Comparison of ENCODE assay signal across 8 mouse cellular contexts in the genomic region with DNA sequence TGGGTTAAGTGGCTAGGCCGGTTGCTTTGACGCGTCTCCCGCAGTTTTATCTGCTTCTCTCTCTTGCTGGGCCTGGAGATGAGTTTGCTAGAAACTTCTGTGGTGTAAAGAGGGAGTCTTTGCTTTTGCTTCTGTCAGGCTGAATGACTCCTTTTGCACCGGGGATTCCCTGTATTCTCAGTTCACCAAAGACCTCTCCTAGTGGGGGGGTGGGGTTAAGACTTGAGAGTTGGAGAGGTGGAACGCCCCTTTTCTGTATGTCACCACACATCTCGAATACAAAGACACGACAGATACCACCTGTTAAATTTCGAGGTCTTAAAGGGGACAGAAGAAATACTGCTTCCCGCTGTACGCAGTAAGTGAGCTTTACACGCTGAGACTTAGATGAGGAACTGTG. TPM values are rescaled to one million over a fixed set of nuclear protein-coding genes. Genes with fewer than 3 reads are reported as not detected.
DNase-seq lines count a peak whose midpoint lies in the region; ATAC-seq and TF ChIP-seq lines count a peak whose summit lies in the region.

Gene Tmem63b (minus strand): TSS at position 190 of the 400 bp plus-strand sequence.

- H3K9ac ChIP-seq in ES-Bruce4 (ENCODE audit: low read depth, poor library complexity, severe bottlenecking): peak within 1 kb of the TSS; percentile 88
- peak within 1 kb of the TSS; percentile 92 for H3K9ac ChIP-seq in embryonic facial prominence, embryonic 13.5 days
- H3K9ac ChIP-seq in heart, embryonic 16.5 days (ENCODE audit: low read length): peak within 1 kb of the TSS; percentile 91

- TF ChIP-seq POLR2A in kidney, adult 2 months (IDR thresholded peaks at IDR 0.05; ENCODE audit: low read depth, low read length): no peak
- no peak for TF ChIP-seq POLR2A in ES-Bruce4 (IDR thresholded peaks at IDR 0.05; ENCODE audit: insufficient read depth, low read length)

- ATAC-seq in embryonic facial prominence, embryonic 13.5 days (ENCODE audit: insufficient number of reproducible peaks, insufficient read depth, low FRiP score, low TSS enrichment, low read depth): no peak
- ATAC-seq in heart, embryonic 16.5 days (replicated peaks; ENCODE audit: extremely low read depth, insufficient read depth, low FRiP score): no peak

- DNase-seq in kidney, adult 2 months: no peak
- no peak for DNase-seq in kidney, adult 9 months
- DNase-seq in left cerebral cortex, postnatal 4 days: no peak
- DNase-seq in natural killer cell, adult 2 months (ENCODE audit: low spot score in 2 of 2): peak; percentile 49 to 52
- DNase-seq in ovary, adult 18-20 months (ENCODE audit: low spot score): no peak

- TF ChIP-seq CTCF in kidney, adult 2 months (conservative IDR thresholded peaks at IDR 0.05; ENCODE audit: insufficient read depth, insufficient read length, low read depth, low read length): no peak
- no peak for TF ChIP-seq CTCF in ES-Bruce4 (IDR thresholded peaks at IDR 0.05; ENCODE audit: low read depth, low read length)

- H3K27me3 ChIP-seq in kidney, adult 2 months (replicated peaks; ENCODE audit: control insufficient read depth, insufficient read depth, low read length): no peaks in the 10 kb centered on the region
- no peaks in the 10 kb centered on the region for H3K27me3 ChIP-seq in ES-Bruce4 (ENCODE audit: control insufficient read depth, insufficient read depth, low read length, poor library complexity, severe bottlenecking)
- no peaks in the 10 kb centered on the region for H3K27me3 ChIP-seq in embryonic facial prominence, embryonic 13.5 days
- no peaks in the 10 kb centered on the region for H3K27me3 ChIP-seq in heart, embryonic 16.5 days (ENCODE audit: control insufficient read depth, insufficient read depth, low read length)

- TF ChIP-seq EP300 in ES-Bruce4 (IDR thresholded peaks at IDR 0.05; ENCODE audit: insufficient read depth, low read depth, low read length): no peak

- peaks cover 5% of the 10 kb centered on the region; the same call in 1 of the 2 replicates for H3K4me1 ChIP-seq in kidney, adult 2 months (ENCODE audit: control insufficient read depth, insufficient read depth, low read length)
- peaks cover 2% of the 10 kb centered on the region for H3K4me1 ChIP-seq in ES-Bruce4 (ENCODE audit: control insufficient read depth, insufficient read depth, low read length)
- peaks cover 30% of the 10 kb centered on the region for H3K4me1 ChIP-seq in embryonic facial prominence, embryonic 13.5 days
- peaks cover 23% of the 10 kb centered on the region for H3K4me1 ChIP-seq in heart, embryonic 16.5 days (ENCODE audit: control insufficient read depth, insufficient read depth, low read length)

- H3K4me2 ChIP-seq in embryonic facial prominence, embryonic 13.5 days: peak within 1 kb of the TSS; percentile 87
- peak within 1 kb of the TSS; percentile 86 for H3K4me2 ChIP-seq in heart, embryonic 16.5 days (ENCODE audit: low read depth, low read length)

- no peaks in the 10 kb centered on the region for H3K9me3 ChIP-seq in ES-Bruce4 (replicated peaks; ENCODE audit: control insufficient read depth, insufficient read depth, low read length, poor library complexity, severe bottlenecking)
- H3K9me3 ChIP-seq in embryonic facial prominence, embryonic 13.5 days: no peaks in the 10 kb centered on the region
- no peaks in the 10 kb centered on the region for H3K9me3 ChIP-seq in heart, embryonic 16.5 days (replicated peaks; ENCODE audit: control insufficient read depth, low read length)

- no peaks in the 10 kb centered on the region for H3K36me3 ChIP-seq in kidney, adult 2 months (ENCODE audit: control insufficient read depth, insufficient read depth, low read length)
- no peaks in the 10 kb centered on the region for H3K36me3 ChIP-seq in ES-Bruce4 (ENCODE audit: control insufficient read depth, insufficient read depth, low read length, poor library complexity, severe bottlenecking)
- no peaks in the 10 kb centered on the region for H3K36me3 ChIP-seq in embryonic facial prominence, embryonic 13.5 days
- no peaks in the 10 kb centered on the region for H3K36me3 ChIP-seq in heart, embryonic 16.5 days (ENCODE audit: control insufficient read depth, insufficient read depth)

- intact Hi-C loops in left cerebral cortex, postnatal 4 days (cut with DNase I): loop anchor here (5.0 kb wide), 1 partner anchor 36 kb away; no protein-coding TSS in a partner anchor

- peak within 1 kb of the TSS; percentile 97 for H3K4me3 ChIP-seq in kidney, adult 2 months (ENCODE audit: insufficient read depth, low read depth, low read length)
- peak within 1 kb of the TSS; percentile 82 for H3K4me3 ChIP-seq in ES-Bruce4 (ENCODE audit: low read depth, low read length)
- peak within 1 kb of the TSS; percentile 90 for H3K4me3 ChIP-seq in embryonic facial prominence, embryonic 13.5 days
- H3K4me3 ChIP-seq in heart, embryonic 16.5 days (ENCODE audit: low read length): peak within 1 kb of the TSS; percentile 96

- H3K27ac ChIP-seq in kidney, adult 2 months (ENCODE audit: insufficient read depth, low read depth, low read length): peak within 1 kb of the TSS; percentile 72
- peak within 1 kb of the TSS; percentile 13; the same call in 1 of the 2 replicates for H3K27ac ChIP-seq in ES-Bruce4 (ENCODE audit: insufficient read depth, low read length)
- peak within 1 kb of the TSS; percentile 89 for H3K27ac ChIP-seq in embryonic facial prominence, embryonic 13.5 days
- peak within 1 kb of the TSS; percentile 81 for H3K27ac ChIP-seq in heart, embryonic 16.5 days (ENCODE audit: low read length)

- WGBS in kidney, adult 2 months: 3% methylated on average over 12 of the region's 12 CpGs
- WGBS in embryonic facial prominence, embryonic 13.5 days: 8% methylated on average over 12 of the region's 12 CpGs
- 5% methylated on average over 12 of the region's 12 CpGs for WGBS in heart, embryonic 16.5 days

RNA-seq across cellular contexts. Expression of gene Tmem63b, which starts in this region (rescaled TPM):
- 77.9 and 90.1 TPM in 2 replicates for polyA plus RNA-seq in kidney, adult 2 months (2012; rRNA removed)
- polyA plus RNA-seq in ES-Bruce4 (2011; ENCODE audit: insufficient read depth, insufficient read length, low read depth, missing spikeins): 112 and 129 TPM in 2 replicates
- 38.0 and 42.4 TPM in 2 replicates for polyA plus RNA-seq in embryonic facial prominence, embryonic 13.5 days (2015; fragmentation: Nextera tagmentation; extraction: Ambion mirVana)
- polyA plus RNA-seq in heart, embryonic 16.5 days (2015; fragmentation: Nextera tagmentation; extraction: Ambion mirVana): 40.4 and 47.6 TPM in 2 replicates
- total RNA-seq in left cerebral cortex, postnatal 4 days (2021): 100 to 1,000 TPM; 272 to 284 TPM

Comparison
In these comparisons a context has a peak if more than half of its experiments do, and no peak if none do; other contexts are left out.
1. DNase-seq: peak in natural killer cell, adult 2 months (2 of 2); none in kidney, adult 2 months (single experiment), kidney, adult 9 months (single experiment), left cerebral cortex, postnatal 4 days (single experiment) and ovary, adult 18-20 months (single experiment).
2. H3K27ac ChIP-seq: peak in every context shown above with its lines; median percentile 89 in embryonic facial prominence, embryonic 13.5 days; 81 in heart, embryonic 16.5 days; 72 in kidney, adult 2 months; 13 in ES-Bruce4.
3. Peak in every context shown above with its lines, with median percentiles within 50 percentile points of each other: H3K4me3 ChIP-seq and H3K9ac ChIP-seq.